Mouse (Mus musculus): ENCODE data around the gene Agap3. TPM values are rescaled to one million over a fixed set of nuclear protein-coding genes. Genes with fewer than 3 reads are reported as not detected.

Gene Agap3
- polyA plus RNA-seq, 1 experiment from 2014 or later: 41.3 TPM

- Histone ChIP-seq H3K4me3 (no peak overlapping the region), H3K9me3 (no peaks in the 10 kb centered on the region), H3K4me1 (peaks cover 18% of the 10 kb centered on the region), H3K36me3 (peaks cover 81% of the 10 kb centered on the region), H3K9ac (no peak overlapping the region), H3K27me3 (no peaks in the 10 kb centered on the region), H3K4me2 (no peak overlapping the region), H3K27ac (no peak overlapping the region)
- no peak for ATAC-seq (ENCODE audit: borderline replicate concordance, extremely low read depth, low FRiP score, low TSS enrichment)
- 14% methylated on average over 4 of the region's 4 CpGs for WGBS
These were observed 29.7 kb downstream of the Agap3 start for GRCm38 (mm10) chr5:24481647-24482046.

- Histone ChIP-seq H3K27me3 (no peaks in the 10 kb centered on the region), H3K4me2 (no peak overlapping the region), H3K27ac (peak overlapping the region; percentile 43; the same call in 1 of the 2 replicates), H3K36me3 (peaks cover 81% of the 10 kb centered on the region), H3K9ac (no peak overlapping the region), H3K4me1 (peaks cover 17% of the 10 kb centered on the region), H3K4me3 (no peak overlapping the region), H3K9me3 (no peaks in the 10 kb centered on the region)
- 0 out of 2 replicates have a peak, but pooled peaks have one; percentile 2 for ATAC-seq (ENCODE audit: borderline replicate concordance, extremely low read depth, low FRiP score, low TSS enrichment)
- 57% methylated on average over 40 of the region's 41 CpGs for WGBS
These were observed 30.5 kb downstream of the Agap3 start for GRCm38 (mm10) chr5:24482247-24483079.

GRCm38 (mm10) chr5:24483326-24483725 is 31.3 kb downstream of the Agap3 start:
- H3K27me3 ChIP-seq: no peaks in the 10 kb centered on the region
- peak overlapping the region; percentile 43; the same call in 1 of the 2 replicates for H3K27ac ChIP-seq
- no peak overlapping the region for H3K9ac ChIP-seq
- no peak overlapping the region for H3K4me3 ChIP-seq
- peaks cover 17% of the 10 kb centered on the region for H3K4me1 ChIP-seq
- no peak for ATAC-seq (ENCODE audit: borderline replicate concordance, extremely low read depth, low FRiP score, low TSS enrichment)
- H3K9me3 ChIP-seq: no peaks in the 10 kb centered on the region
- 26% methylated on average over 11 of the region's 11 CpGs for WGBS
- no peak overlapping the region for H3K4me2 ChIP-seq
- peaks cover 81% of the 10 kb centered on the region for H3K36me3 ChIP-seq

- H3K36me3 ChIP-seq: peaks cover 81% of the 10 kb centered on the region
- no peak overlapping the region for H3K27ac ChIP-seq
- peaks cover 17% of the 10 kb centered on the region for H3K4me1 ChIP-seq
- no peak overlapping the region for H3K4me3 ChIP-seq
- H3K4me2 ChIP-seq: no peak overlapping the region
- no peak overlapping the region for H3K9ac ChIP-seq
- H3K27me3 ChIP-seq: no peaks in the 10 kb centered on the region
- WGBS: 56% methylated on average over 22 of the region's 22 CpGs
- no peak for ATAC-seq (ENCODE audit: borderline replicate concordance, extremely low read depth, low FRiP score, low TSS enrichment)
- H3K9me3 ChIP-seq: no peaks in the 10 kb centered on the region
These were observed 33.0 kb downstream of the Agap3 start for GRCm38 (mm10) chr5:24484963-24485362.

- WGBS: 2% methylated on average over 8 of the region's 8 CpGs
- Histone ChIP-seq H3K27ac (no peak overlapping the region), H3K4me1 (peaks cover 17% of the 10 kb centered on the region), H3K9me3 (no peaks in the 10 kb centered on the region), H3K27me3 (no peaks in the 10 kb centered on the region), H3K36me3 (peaks cover 81% of the 10 kb centered on the region), H3K4me3 (no peak overlapping the region), H3K9ac (no peak overlapping the region), H3K4me2 (no peak overlapping the region)
- no peak for ATAC-seq (ENCODE audit: borderline replicate concordance, extremely low read depth, low FRiP score, low TSS enrichment)
These were observed 34.1 kb downstream of the Agap3 start for GRCm38 (mm10) chr5:24486097-24486496.

- no peak overlapping the region for H3K4me2 ChIP-seq
- peaks cover 85% of the 10 kb centered on the region for H3K36me3 ChIP-seq
- no peak overlapping the region for H3K27ac ChIP-seq
- H3K9me3 ChIP-seq: no peaks in the 10 kb centered on the region
- peaks cover 17% of the 10 kb centered on the region for H3K4me1 ChIP-seq
- no peak for ATAC-seq (ENCODE audit: borderline replicate concordance, extremely low read depth, low FRiP score, low TSS enrichment)
- no peaks in the 10 kb centered on the region for H3K27me3 ChIP-seq
- H3K9ac ChIP-seq: no peak overlapping the region
- no peak overlapping the region for H3K4me3 ChIP-seq
- 86% methylated on average over 5 of the region's 5 CpGs for WGBS
These were observed 34.8 kb downstream of the Agap3 start for GRCm38 (mm10) chr5:24486738-24487137.

- 83% methylated on average over 14 of the region's 14 CpGs for WGBS
These were observed 38.5 kb downstream of the Agap3 start for GRCm38 (mm10) chr5:24490413-24490920.

GRCm38 (mm10) chr5:24492546-24493285 is 40.7 kb downstream of the Agap3 start:
- Histone ChIP-seq H3K36me3 (peaks cover 93% of the 10 kb centered on the region), H3K4me1 (no peaks in the 10 kb centered on the region), H3K27me3 (no peaks in the 10 kb centered on the region), H3K27ac (0 out of 2 replicates have a peak overlapping the region, but pooled peaks have one; percentile 10), H3K9ac (no peak overlapping the region), H3K4me2 (no peak overlapping the region), H3K9me3 (no peaks in the 10 kb centered on the region), H3K4me3 (no peak overlapping the region)
- no peak for ATAC-seq (ENCODE audit: borderline replicate concordance, extremely low read depth, low FRiP score, low TSS enrichment)
- WGBS: 75% methylated on average over 16 of the region's 16 CpGs

More at GRCm38 (mm10) chr5:24490413-24490920, 38.5 kb downstream of the Agap3 start:
- no peaks in the 10 kb centered on the region for H3K27me3 ChIP-seq
- H3K36me3 ChIP-seq: peaks cover 93% of the 10 kb centered on the region
- no peak overlapping the region for H3K4me3 ChIP-seq
- H3K4me2 ChIP-seq: no peak overlapping the region
- no peak for ATAC-seq (ENCODE audit: borderline replicate concordance, extremely low read depth, low FRiP score, low TSS enrichment)
- H3K27ac ChIP-seq: no peak overlapping the region
- no peaks in the 10 kb centered on the region for H3K9me3 ChIP-seq
- 0 out of 2 replicates have a peak, but pooled peaks cover 4% of the 10 kb centered on the region for H3K4me1 ChIP-seq
- H3K9ac ChIP-seq: no peak overlapping the region

GRCm38 (mm10) chr5:24495019-24495418 is 43.0 kb downstream of the Agap3 start:
- Histone ChIP-seq H3K9ac (no peak overlapping the region), H3K4me2 (no peak overlapping the region), H3K9me3 (no peaks in the 10 kb centered on the region), H3K4me1 (no peaks in the 10 kb centered on the region), H3K27ac (no peak overlapping the region), H3K27me3 (no peaks in the 10 kb centered on the region), H3K36me3 (peaks cover 91% of the 10 kb centered on the region), H3K4me3 (no peak overlapping the region)
- no peak for ATAC-seq (ENCODE audit: borderline replicate concordance, extremely low read depth, low FRiP score, low TSS enrichment)
- WGBS: 88% methylated on average over 15 of the region's 15 CpGs

GRCm38 (mm10) chr5:24496756-24497155 is 44.8 kb downstream of the Agap3 start:
- ATAC-seq (ENCODE audit: borderline replicate concordance, extremely low read depth, low FRiP score, low TSS enrichment): no peak
- no peaks in the 10 kb centered on the region for H3K27me3 ChIP-seq
- no peak overlapping the region for H3K9ac ChIP-seq
- WGBS: 67% methylated on average over 6 of the region's 6 CpGs
- peaks cover 91% of the 10 kb centered on the region for H3K36me3 ChIP-seq
- H3K4me1 ChIP-seq: no peaks in the 10 kb centered on the region
- H3K4me2 ChIP-seq: no peak overlapping the region
- no peaks in the 10 kb centered on the region for H3K9me3 ChIP-seq
- H3K4me3 ChIP-seq: no peak overlapping the region
- no peak overlapping the region for H3K27ac ChIP-seq

- no peak overlapping the region for H3K4me3 ChIP-seq
- no peaks in the 10 kb centered on the region for H3K9me3 ChIP-seq
- peaks cover 90% of the 10 kb centered on the region for H3K36me3 ChIP-seq
- H3K27me3 ChIP-seq: no peaks in the 10 kb centered on the region
- H3K9ac ChIP-seq: no peak overlapping the region
- ATAC-seq (ENCODE audit: borderline replicate concordance, extremely low read depth, low FRiP score, low TSS enrichment): no peak
- H3K4me1 ChIP-seq: no peaks in the 10 kb centered on the region
- no peak overlapping the region for H3K27ac ChIP-seq
- 93% methylated on average over 12 of the region's 12 CpGs for WGBS
- no peak overlapping the region for H3K4me2 ChIP-seq
These were observed 45.5 kb downstream of the Agap3 start for GRCm38 (mm10) chr5:24497526-24497925.

- H3K9me3 ChIP-seq: no peaks in the 10 kb centered on the region
- peaks cover 3% of the 10 kb centered on the region; the same call in 1 of the 2 replicates for H3K27me3 ChIP-seq
- no peak overlapping the region for H3K9ac ChIP-seq
- 70% methylated on average over 10 of the region's 10 CpGs for WGBS
- H3K4me2 ChIP-seq: no peak overlapping the region
- H3K36me3 ChIP-seq: peaks cover 79% of the 10 kb centered on the region
- H3K4me1 ChIP-seq: no peaks in the 10 kb centered on the region
- no peak overlapping the region for H3K4me3 ChIP-seq
- H3K27ac ChIP-seq: no peak overlapping the region
- ATAC-seq (ENCODE audit: borderline replicate concordance, extremely low read depth, low FRiP score, low TSS enrichment): no peak
These were observed 47.1 kb downstream of the Agap3 start for GRCm38 (mm10) chr5:24499113-24499512.
